Mouse (Mus musculus) A20 (cell line): ENCODE results near the gene Ctf1.
"Not testable (repeated sequence)": the region's sequence is repeated elsewhere in the genome, so short reads cannot be mapped to it uniquely, and the experiment has no call there.

ENCODE experiments used
- DNase-seq: peaks from one replicate; pipeline ENCODE4 v3.0.0-alpha.2; 2011; ENCODE audit warnings: low read depth, low spot score

Ctf1 gene

GRCm38 (mm10) chr7:127693290-127693689, 19.2 kb upstream of the Ctf1 start:
- no peak for DNase-seq

- not testable (repeated sequence) for DNase-seq
Observed at GRCm38 (mm10) chr7:127693730-127694129, 18.8 kb upstream of the Ctf1 start.

- DNase-seq = no peak
Observed at GRCm38 (mm10) chr7:127698986-127699385, 13.6 kb upstream of the Ctf1 start.

- DNase-seq = no peak
Observed at GRCm38 (mm10) chr7:127700712-127701331, 11.7 kb upstream of the Ctf1 start.

- no peak for DNase-seq
Observed at GRCm38 (mm10) chr7:127703561-127704178, 8.9 kb upstream of the Ctf1 start.

GRCm38 (mm10) chr7:127704598-127704997, 7.9 kb upstream of the Ctf1 start:
- no peak for DNase-seq

GRCm38 (mm10) chr7:127705706-127706105, 6.8 kb upstream of the Ctf1 start:
- no peak for DNase-seq

- DNase-seq = no peak
Observed at GRCm38 (mm10) chr7:127707045-127707956, 5.2 kb upstream of the Ctf1 start.

GRCm38 (mm10) chr7:127707957-127708206, 4.7 kb upstream of the Ctf1 start:
- no peak for DNase-seq

- peak; percentile 96 for DNase-seq
Observed at GRCm38 (mm10) chr7:127708207-127709078, 4.1 kb upstream of the Ctf1 start, which contains the start of gene Bcl7c. Gene Bcl7c (minus strand): TSS chr7:127708933.

GRCm38 (mm10) chr7:127709261-127709979, 3.1 kb upstream of the Ctf1 start:
- no peak for DNase-seq

GRCm38 (mm10) chr7:127711031-127711430, 1.5 kb upstream of the Ctf1 start:
- DNase-seq = no peak

GRCm38 (mm10) chr7:127711456-127711855, 1.1 kb upstream of the Ctf1 start:
- DNase-seq = no peak

GRCm38 (mm10) chr7:127714816-127715215, 2.3 kb downstream of the Ctf1 start:
- no peak for DNase-seq

- DNase-seq = peak; percentile 41
Observed at GRCm38 (mm10) chr7:127716992-127717391, 4.5 kb downstream of the Ctf1 start.

GRCm38 (mm10) chr7:127718339-127718738, 5.8 kb downstream of the Ctf1 start:
- DNase-seq = no peak

GRCm38 (mm10) chr7:127719258-127719657, 6.7 kb downstream of the Ctf1 start:
- no peak for DNase-seq

- DNase-seq = no peak
Observed at GRCm38 (mm10) chr7:127725490-127725889, 13.0 kb downstream of the Ctf1 start.

GRCm38 (mm10) chr7:127725924-127726323, 13.4 kb downstream of the Ctf1 start:
- DNase-seq = no peak

- DNase-seq = peak; percentile 58
Observed at GRCm38 (mm10) chr7:127727898-127728297, 15.4 kb downstream of the Ctf1 start.

- DNase-seq = no peak
Observed at GRCm38 (mm10) chr7:127730170-127730569, 17.6 kb downstream of the Ctf1 start.
